Mouse (Mus musculus) lung, adult 2 months (tissue): Measurements from ENCODE around the gene Glt8d2. TPM values are rescaled to one million over a fixed set of nuclear protein-coding genes. Genes with fewer than 3 reads are reported as not detected.
"Not testable (repeated sequence)": the region's sequence is repeated elsewhere in the genome, so short reads cannot be mapped to it uniquely, and the experiment has no call there.

ENCODE experiments used
- DNase-seq: peaks from one replicate; pipeline ENCODE4 v3.0.0; 2022
- H3K4me1 ChIP-seq: fragments of 200-500 bp; 2 replicates; pipeline ENCODE4 v1.6.1; 2011; ENCODE audit warnings: low read length; ENCODE audit not compliant: control insufficient read depth, insufficient read depth
- H3K4me3 ChIP-seq: fragments of 200-500 bp; replicated peaks from 2 replicates; pipeline ENCODE3; 2011; ENCODE audit warnings: low read depth, mild to moderate bottlenecking, control low read depth, low read length; ENCODE audit errors: extremely low read depth
- CTCF ChIP-seq: fragments of 200-500 bp; IDR thresholded peaks from 2 replicates; pipeline ENCODE4 v1.5.1; 2011; ENCODE audit warnings: mild to moderate bottlenecking, low read length, control low read depth; ENCODE audit not compliant: insufficient read depth
- POLR2A ChIP-seq: fragments of 200-500 bp; IDR thresholded peaks from 2 replicates; pipeline ENCODE4 v1.6.1; 2011; ENCODE audit warnings: low read depth, mild to moderate bottlenecking, control low read depth, low read length, borderline replicate concordance; ENCODE audit errors: extremely low read depth
- WGBS: fragments of 180-500 bp; shearing (Covaris S2); methylation state at CpG from one replicate; pipeline ENCODE4 v1.1.7; 2018; 5-methylcytosine and 5-hydroxymethylcytosine counted together
- polyA plus RNA-seq: library from polyadenylated mRNA; depleted of rRNA; stranded (reverse); fragments of >200 nt; gene quantifications from 2 replicates; pipeline ENCODE4 v1.2.3, GENCODE M21; 2012; rRNA removed

The Glt8d2 gene
- polyA plus RNA-seq, 1 experiment, result 4.4 TPM

GRCm38 (mm10) chr10:82631133-82631532 is 59.3 kb downstream of the Glt8d2 start:
- Histone ChIP-seq H3K4me1 (peaks cover 4% of the 10 kb centered on the region; the same call in 1 of the 2 replicates), H3K4me3 (no peak overlapping the region)
- 72% methylated on average over 7 of the region's 7 CpGs for WGBS
- no peak for DNase-seq
- TF ChIP-seq CTCF (no peak), POLR2A (no peak)

GRCm38 (mm10) chr10:82630497-82630896 is 60.0 kb downstream of the Glt8d2 start:
- Histone ChIP-seq H3K4me1 (peaks cover 4% of the 10 kb centered on the region; the same call in 1 of the 2 replicates), H3K4me3 (peak overlapping the region; percentile 98)
- 13% methylated on average over 7 of the region's 7 CpGs for WGBS
- no peak for DNase-seq
- no peak for TF ChIP-seq CTCF
- TF ChIP-seq POLR2A, result no peak

GRCm38 (mm10) chr10:82629586-82630255 is 60.7 kb downstream of the Glt8d2 start, which contains the start of gene Tdg:
Tdg (plus strand) TSS chr10:82629828.
- H3K4me3 ChIP-seq, result peak within 1 kb of the TSS; percentile 98
- peak; percentile 60; the same call in 1 of the 2 replicates for TF ChIP-seq POLR2A
- WGBS, result 6% methylated on average over 76 of the region's 78 CpGs
- DNase-seq, result peak; percentile 85
- not testable (repeated sequence) for H3K4me1 ChIP-seq

GRCm38 (mm10) chr10:82629111-82629585 is 61.3 kb downstream of the Glt8d2 start:
- 7% methylated on average over 11 of the region's 11 CpGs for WGBS

GRCm38 (mm10) chr10:82623553-82623932 is 66.9 kb downstream of the Glt8d2 start:
- H3K4me3 ChIP-seq, result peak overlapping the region; percentile 98
- WGBS, result 6% methylated on average over 2 of the region's 2 CpGs
- not testable (repeated sequence) for DNase-seq, H3K4me1 ChIP-seq

More at GRCm38 (mm10) chr10:82629111-82629585, 61.3 kb downstream of the Glt8d2 start:
- H3K4me3 ChIP-seq, result peak overlapping the region; percentile 69
- TF ChIP-seq CTCF (no peak), POLR2A (no peak)
- peaks cover 4% of the 10 kb centered on the region; the same call in 1 of the 2 replicates for H3K4me1 ChIP-seq
- DNase-seq, result no peak

- peak; percentile 82 for DNase-seq
- Histone ChIP-seq H3K4me3 (peak within 1 kb of the TSS; percentile 98), H3K4me1 (peaks cover 2% of the 10 kb centered on the region; the same call in 1 of the 2 replicates)
- TF ChIP-seq CTCF (no peak), POLR2A (peak; percentile 58; the same call in 1 of the 2 replicates)
- WGBS, result under 1% methylated on average over 60 of the region's 61 CpGs
These were observed 67.5 kb downstream of the Glt8d2 start, which contains the start of gene 1190007I07Rik for GRCm38 (mm10) chr10:82622671-82623552. 1190007I07Rik (minus strand) TSS chr10:82623228.

GRCm38 (mm10) chr10:82622235-82622634 is 68.2 kb downstream of the Glt8d2 start:
- H3K4me3 ChIP-seq, result peak overlapping the region; percentile 20
- 23% methylated on average over 9 of the region's 9 CpGs for WGBS
- no peak for DNase-seq
- TF ChIP-seq POLR2A (no peak), CTCF (no peak)
- H3K4me1 ChIP-seq, result peaks cover 2% of the 10 kb centered on the region; the same call in 1 of the 2 replicates

Other genes with a start within 250 kb of the Glt8d2 start
- gene Gm1553, start 198.0 kb downstream of the Glt8d2 start, polyA plus RNA-seq, result not detected in 2 replicates
- 22.3 and 37.2 TPM in 2 replicates for gene 1190007I07Rik, start 67.4 kb downstream of the Glt8d2 start, polyA plus RNA-seq
- 13.6 and 20.5 TPM in 2 replicates for gene Tdg, start 60.8 kb downstream of the Glt8d2 start, polyA plus RNA-seq
- 6.9 and 9.3 TPM in 2 replicates for gene Hcfc2, start 5.5 kb upstream of the Glt8d2 start, polyA plus RNA-seq
- gene Nfyb, start 73.5 kb upstream of the Glt8d2 start, polyA plus RNA-seq, result 5.6 and 7.1 TPM in 2 replicates
- 25.5 and 35.6 TPM in 2 replicates for gene Txnrd1, start 143.3 kb upstream of the Glt8d2 start, polyA plus RNA-seq
- 0.28 and 0.37 TPM in 2 replicates for gene Eid3, start 176.0 kb upstream of the Glt8d2 start, polyA plus RNA-seq